ENCODE assay signal across 10 mouse cellular contexts in the genomic region with DNA sequence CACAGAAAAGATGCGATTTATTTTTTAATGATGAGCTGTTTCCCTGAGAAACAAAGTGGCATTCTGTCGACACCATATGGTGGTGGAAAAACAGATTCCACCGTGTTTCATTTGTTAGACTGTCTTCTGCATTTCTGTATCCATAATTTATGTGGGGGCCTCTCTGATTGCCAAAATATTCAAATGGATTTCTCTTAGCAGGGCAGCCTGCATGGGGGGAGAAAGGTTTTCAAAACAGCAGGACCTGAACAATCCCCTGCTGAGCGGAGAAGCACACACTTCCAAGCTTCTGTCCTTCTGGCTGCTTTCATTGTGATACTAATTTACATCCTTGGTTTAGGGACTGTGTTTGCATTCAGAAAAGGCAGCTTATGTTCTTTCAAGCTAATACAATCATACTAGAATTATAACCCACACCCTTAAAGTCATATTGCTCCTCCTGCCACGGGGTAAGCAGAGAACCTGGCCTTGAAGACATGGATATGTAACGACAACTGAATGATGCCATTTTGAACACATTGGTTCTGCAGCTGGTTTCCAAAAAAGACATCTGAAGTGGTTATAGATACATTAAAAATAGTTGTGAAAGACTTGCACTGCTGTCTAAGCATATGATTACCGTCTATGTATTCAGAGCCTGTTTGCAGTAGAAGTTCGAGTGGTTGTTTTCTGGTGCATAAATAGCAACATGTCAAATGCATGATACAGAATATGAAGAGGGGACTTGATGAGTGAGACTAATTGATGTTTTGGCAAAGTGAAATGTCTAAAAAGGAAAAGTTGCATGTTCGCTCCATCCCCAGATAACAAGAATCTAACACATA.
A peak's percentile ranks its signal among the peaks of the same experiment; 100 is the strongest.
DNase-seq lines count a peak whose midpoint lies in the region; ATAC-seq and TF ChIP-seq lines count a peak whose summit lies in the region.
"Had no signal": no experiment of that assay in that cellular context is flagged by ENCODE, and none has a peak within 500 bp of the region (broad histone marks: within the 10 kb centered on the region; RNA-seq: fewer than 3 reads in every experiment).

No protein-coding gene starts in this region.

- H3K4me3 ChIP-seq in neural tube, embryonic 12.5 days: no peak overlapping the region
- no peak overlapping the region for H3K4me3 ChIP-seq in intestine, postnatal 0 days (ENCODE audit: low read depth, low read length)

- DNase-seq in embryo, embryonic 10.5 days (ENCODE audit: low spot score): peak; percentile 1
- DNase-seq in embryo, embryonic 10 days (ENCODE audit: low spot score): no peak
- peak; percentile 89 for DNase-seq in cerebellum, adult 9-10 months
- DNase-seq in layer of hippocampus, adult 18-20 months (ENCODE audit: low spot score in 2 of 2): peak; percentile 79 to 93
- DNase-seq in testis, postnatal 14 days (ENCODE audit: low spot score): no peak
- no peak for DNase-seq in gastrocnemius, postnatal 10 days
- DNase-seq: liver had no signal

- WGBS in neural tube, embryonic 12.5 days: 43% methylated on average over 9 of the region's 9 CpGs
- 71% methylated on average over 9 of the region's 9 CpGs for WGBS in intestine, postnatal 0 days

- H3K4me1 ChIP-seq in neural tube, embryonic 12.5 days: no peaks in the 10 kb centered on the region
- no peaks in the 10 kb centered on the region for H3K4me1 ChIP-seq in intestine, postnatal 0 days (replicated peaks; ENCODE audit: control insufficient read depth, insufficient read depth, low read length)

- ATAC-seq in neural tube, embryonic 12.5 days (ENCODE audit: low FRiP score, low read depth): peak; percentile 82
- no peak for ATAC-seq in intestine, postnatal 0 days
- ATAC-seq: Patski had no signal

- no peaks in the 10 kb centered on the region for H3K36me3 ChIP-seq in neural tube, embryonic 12.5 days
- H3K36me3 ChIP-seq in intestine, postnatal 0 days (ENCODE audit: control insufficient read depth, insufficient read depth): no peaks in the 10 kb centered on the region

- no peak overlapping the region for H3K9ac ChIP-seq in neural tube, embryonic 12.5 days
- H3K9ac ChIP-seq in intestine, postnatal 0 days (ENCODE audit: low read depth, low read length): no peak overlapping the region

- H3K4me2 ChIP-seq in neural tube, embryonic 12.5 days (replicated peaks): no peak overlapping the region
- H3K4me2 ChIP-seq in intestine, postnatal 0 days (replicated peaks; ENCODE audit: low read depth): no peak overlapping the region

- H3K27ac ChIP-seq in neural tube, embryonic 12.5 days: no peak overlapping the region
- H3K27ac ChIP-seq in intestine, postnatal 0 days (ENCODE audit: low read depth, low read length): no peak overlapping the region

- no peaks in the 10 kb centered on the region for H3K27me3 ChIP-seq in neural tube, embryonic 12.5 days (replicated peaks)
- no peaks in the 10 kb centered on the region for H3K27me3 ChIP-seq in intestine, postnatal 0 days (replicated peaks; ENCODE audit: control insufficient read depth, insufficient read depth, low read length)

- H3K9me3 ChIP-seq in neural tube, embryonic 12.5 days: no peaks in the 10 kb centered on the region
- no peaks in the 10 kb centered on the region for H3K9me3 ChIP-seq in intestine, postnatal 0 days (ENCODE audit: control insufficient read depth)

- no peak for TF ChIP-seq CTCF in intestine, postnatal 0 days (IDR thresholded peaks at IDR 0.05; ENCODE audit: low read depth)

Comparison
In these comparisons a context has a peak if more than half of its experiments do, and no peak if none do; other contexts are left out.
1. DNase-seq: peak in embryo, embryonic 10.5 days (single experiment), cerebellum, adult 9-10 months (single experiment) and layer of hippocampus, adult 18-20 months (2 of 2); none in embryo, embryonic 10 days (single experiment), testis, postnatal 14 days (single experiment) and gastrocnemius, postnatal 10 days (single experiment).